Mouse (Mus musculus): ENCODE data around the gene Fchsd2.

GRCm38 (mm10) chr7:101317014-101317413, 224.4 kb downstream of the Fchsd2 start, which contains the start of gene Stard10:
- no peak for TF ChIP-seq CTCF (IDR thresholded peaks at IDR 0.05; ENCODE audit: extremely low read depth, insufficient read depth, low read length)
- TF ChIP-seq POLR2A (IDR thresholded peaks at IDR 0.05; ENCODE audit: extremely low read depth, insufficient read depth, low read length) = no peak
